Mouse (Mus musculus) inflammation-experienced regulatory T-cells (primary cell): Measurements from ENCODE around the gene Dock4. TPM values are rescaled to one million over a fixed set of nuclear protein-coding genes. Genes with fewer than 3 reads are reported as not detected.

Experiments
- polyA plus RNA-seq, 2 experiments: library from polyadenylated mRNA; unstranded; fragments of 100-300 nt; shearing (Covaris generic); gene quantifications; one replicate each; pipeline ENCODE4 v1.2.1; 2017

Dock4 gene
- 1 to 10 TPM; 3.3 to 7.9 TPM for polyA plus RNA-seq

DNA sequence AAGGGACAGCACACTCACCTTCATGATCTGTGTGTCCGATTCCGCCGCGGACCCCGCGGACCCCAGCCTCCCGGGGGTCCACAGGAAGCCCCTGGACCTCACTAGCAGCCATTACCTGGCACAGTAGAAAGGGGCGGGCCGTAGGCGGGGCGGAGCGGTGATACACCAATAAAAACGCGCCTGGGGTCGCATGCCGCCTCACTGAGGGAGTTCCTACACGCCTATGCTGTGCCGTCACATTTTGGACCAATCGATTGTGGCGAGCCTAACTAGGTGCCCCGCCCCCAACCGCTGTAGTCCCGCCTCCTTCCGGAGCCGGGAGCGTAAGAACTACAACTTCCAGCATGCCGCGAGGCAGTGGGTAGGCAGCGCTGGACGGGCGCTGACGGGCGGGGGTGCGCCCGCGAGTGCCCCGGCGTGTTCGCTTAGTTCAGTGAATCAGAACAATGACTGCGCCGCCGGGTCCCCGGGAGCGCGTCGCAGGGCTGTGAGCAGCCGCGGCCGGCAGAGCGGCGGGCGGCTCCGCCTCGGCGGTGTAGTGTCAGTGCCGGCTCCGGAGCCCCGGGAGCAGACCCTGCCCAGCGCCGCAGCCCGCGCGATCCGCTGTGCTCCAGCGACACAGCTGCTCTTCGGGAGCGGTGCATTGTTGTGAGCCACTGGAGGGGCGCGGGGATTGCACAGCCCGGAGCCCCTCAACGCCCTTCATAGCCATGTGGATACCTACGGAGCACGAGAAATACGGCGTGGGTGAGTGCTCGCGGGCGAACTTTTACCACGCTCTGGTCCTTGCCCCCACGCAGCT lies at the start of gene Dock4, which contains the start of gene Zfp277:
Dock4 (plus strand) TSS at position 305 of the 802 bp plus-strand sequence.
Zfp277 (minus strand) TSS at position 255 of the 802 bp plus-strand sequence.

Other genes with a start within 250 kb of the Dock4 start
- gene Lsmem1, start 246.5 kb upstream of the Dock4 start, polyA plus RNA-seq, result under 1 TPM; 0.22 to 0.47 TPM
- 100 to 1,000 TPM; 128 to 216 TPM for gene Ifrd1, start 197.4 kb upstream of the Dock4 start, polyA plus RNA-seq
- gene Zfp277, start 50 bp upstream of the Dock4 start, polyA plus RNA-seq, result 10 to 100 TPM; 33.6 to 35.0 TPM